Mouse (Mus musculus): ENCODE results near the gene Galc. TPM values are rescaled to one million over a fixed set of nuclear protein-coding genes. Genes with fewer than 3 reads are reported as not detected.

Galc gene
- polyA plus RNA-seq (2012; ENCODE audit: insufficient read depth, insufficient read length, missing spikeins), result 12.9 and 19.5 TPM in 2 replicates

DNA sequence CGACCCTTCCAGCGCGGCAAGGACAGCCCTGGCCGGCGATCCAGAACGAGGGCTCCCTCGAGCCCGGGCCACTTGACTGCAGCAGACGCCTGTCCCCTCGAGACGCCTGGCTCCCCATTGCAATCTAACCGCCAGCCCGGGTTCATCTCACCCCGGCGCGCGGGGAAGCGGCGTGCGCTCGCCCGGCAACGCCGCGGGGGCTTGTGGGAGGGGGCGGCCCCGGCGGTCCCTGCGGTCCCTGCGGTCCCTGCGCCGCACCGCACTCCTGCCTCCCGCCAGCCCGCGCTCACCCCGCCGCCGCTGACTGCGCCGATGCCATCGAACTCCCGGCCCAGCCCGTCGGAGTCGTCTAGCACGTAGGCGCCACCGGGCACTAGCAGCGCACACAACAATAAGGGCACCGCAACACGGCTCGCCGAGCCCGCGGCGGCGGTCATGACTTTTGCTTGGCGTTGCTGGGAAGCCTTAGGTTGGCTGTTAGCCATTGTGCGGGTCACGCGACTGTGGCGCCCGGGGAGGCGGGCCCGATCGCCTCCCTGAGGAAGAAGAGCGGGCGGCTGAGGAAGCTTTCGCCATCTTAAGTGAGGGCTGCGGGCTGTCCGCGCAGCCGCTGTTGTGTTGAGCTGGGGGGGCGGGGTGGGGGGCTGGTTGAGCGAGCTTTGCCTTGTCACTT is at the start of gene Galc:
TSS of gene Galc (minus strand) at position 615 of the 673 bp plus-strand sequence.
- Histone ChIP-seq H3K4me1 (ENCODE audit: control insufficient read depth, insufficient read depth, insufficient read length, low read length) (no peaks in the 10 kb centered on the region), H3K27ac (replicated peaks; ENCODE audit: low read depth, low read length) (peak within 1 kb of the TSS; percentile 78), H3K4me3 (ENCODE audit: insufficient read depth, low read depth, low read length) (peak within 1 kb of the TSS; percentile 93)

DNA sequence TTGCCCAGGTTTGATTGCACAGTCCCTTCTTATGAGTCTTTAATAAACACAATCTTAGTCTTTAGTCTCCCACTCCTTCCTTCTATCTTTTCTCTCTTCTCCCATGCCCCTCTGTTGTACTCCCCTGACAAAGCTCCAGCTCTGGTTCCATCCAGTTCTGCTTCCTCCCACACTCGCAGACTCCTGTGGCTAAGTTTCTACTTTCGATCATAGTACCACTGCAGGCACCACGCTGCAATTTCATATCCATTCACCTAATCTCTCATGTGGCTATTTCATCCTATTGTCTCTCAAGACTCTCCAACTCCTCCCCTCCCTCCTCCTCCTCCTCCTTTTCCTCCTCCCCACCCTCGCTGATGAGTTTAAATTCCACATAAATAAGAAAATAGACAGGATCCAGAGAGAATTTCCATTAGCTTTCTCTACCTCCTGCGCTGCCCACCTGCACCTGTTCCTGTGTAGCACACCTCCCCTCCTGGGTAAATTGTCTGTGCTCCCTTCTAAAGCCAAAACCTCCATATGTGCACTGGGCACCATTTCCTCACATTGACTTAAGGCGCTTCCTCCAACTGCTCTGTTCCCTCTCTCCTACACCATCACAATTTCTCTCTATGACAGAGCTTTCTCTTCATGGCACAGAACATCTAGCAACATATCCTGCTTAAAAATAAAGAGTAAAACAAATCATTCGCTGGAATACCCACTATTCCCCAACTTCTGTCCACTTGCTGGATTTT is 48.1 kb upstream of the Galc start:
- Histone ChIP-seq H3K4me1 (ENCODE audit: control insufficient read depth, insufficient read depth, insufficient read length, low read length) (no peaks in the 10 kb centered on the region), H3K27ac (replicated peaks; ENCODE audit: low read depth, low read length) (no peak overlapping the region), H3K4me3 (ENCODE audit: insufficient read depth, low read depth, low read length) (no peak overlapping the region)

DNA sequence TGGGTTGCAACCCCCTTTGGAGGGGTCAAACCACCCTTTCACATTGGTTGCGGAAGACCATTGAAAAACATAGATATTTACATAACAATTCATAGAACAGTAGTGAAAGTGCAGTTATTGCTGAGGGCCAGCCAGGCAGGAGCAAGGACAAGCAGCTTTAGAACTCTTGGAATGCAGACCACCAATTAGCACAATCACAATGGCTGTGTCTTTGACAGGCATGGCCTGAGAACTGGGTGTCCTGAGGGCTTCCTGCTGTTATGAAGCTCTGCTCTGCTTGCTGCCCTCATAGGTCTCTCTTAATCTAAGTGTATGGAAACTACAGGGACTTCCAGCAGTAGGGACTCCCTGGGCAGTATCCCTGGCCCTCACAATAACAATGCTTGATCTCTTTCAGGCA is 43.8 kb upstream of the Galc start:
- H3K4me3 ChIP-seq (ENCODE audit: insufficient read depth, low read depth, low read length), result no peak overlapping the region
- no peak overlapping the region for H3K27ac ChIP-seq (replicated peaks; ENCODE audit: low read depth, low read length)
- no peaks in the 10 kb centered on the region for H3K4me1 ChIP-seq (ENCODE audit: control insufficient read depth, insufficient read depth, insufficient read length, low read length)

DNA sequence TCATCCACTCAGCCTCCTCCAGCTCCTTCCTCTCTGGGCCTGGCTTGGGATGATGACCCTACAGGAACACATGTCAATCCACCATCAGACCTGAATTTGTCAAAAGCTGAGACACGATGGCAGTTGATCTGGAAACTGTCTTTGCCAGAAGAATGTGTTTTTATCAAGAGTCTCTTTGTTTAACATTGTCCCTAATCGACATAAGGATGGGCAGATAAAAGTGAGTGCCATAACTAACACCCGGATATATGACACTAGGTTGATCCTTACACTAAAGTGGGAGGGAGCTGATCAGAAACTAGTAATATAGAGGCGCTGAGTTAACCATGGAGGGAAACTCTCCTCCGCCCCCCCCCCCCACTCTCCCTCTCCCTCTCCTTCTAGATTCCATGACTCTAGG is 42.7 kb upstream of the Galc start:
- no peak overlapping the region for H3K4me3 ChIP-seq (ENCODE audit: insufficient read depth, low read depth, low read length)
- no peak overlapping the region for H3K27ac ChIP-seq (replicated peaks; ENCODE audit: low read depth, low read length)
- H3K4me1 ChIP-seq (ENCODE audit: control insufficient read depth, insufficient read depth, insufficient read length, low read length), result no peaks in the 10 kb centered on the region

DNA sequence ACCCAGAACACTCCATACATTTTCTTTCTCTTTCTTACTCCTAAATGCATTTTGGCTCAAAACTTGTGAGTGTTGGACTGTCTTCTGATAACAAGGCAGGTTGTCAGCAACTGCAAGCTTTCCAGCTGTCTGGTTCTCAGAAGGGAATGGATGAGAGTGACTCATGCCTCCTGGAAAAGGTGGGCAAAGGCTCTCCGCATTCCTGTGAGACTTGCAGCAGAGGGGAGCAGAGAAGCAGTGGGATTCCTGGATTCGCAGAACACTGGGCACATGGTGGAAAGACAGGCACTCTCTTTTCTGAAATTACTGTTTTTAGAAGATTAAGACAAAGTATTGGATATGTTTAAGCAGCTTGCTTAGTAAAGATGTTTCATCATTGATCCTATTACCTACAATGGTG is 35.0 kb upstream of the Galc start:
- Histone ChIP-seq H3K4me3 (ENCODE audit: insufficient read depth, low read depth, low read length) (no peak overlapping the region), H3K27ac (replicated peaks; ENCODE audit: low read depth, low read length) (no peak overlapping the region), H3K4me1 (ENCODE audit: control insufficient read depth, insufficient read depth, insufficient read length, low read length) (no peaks in the 10 kb centered on the region)

DNA sequence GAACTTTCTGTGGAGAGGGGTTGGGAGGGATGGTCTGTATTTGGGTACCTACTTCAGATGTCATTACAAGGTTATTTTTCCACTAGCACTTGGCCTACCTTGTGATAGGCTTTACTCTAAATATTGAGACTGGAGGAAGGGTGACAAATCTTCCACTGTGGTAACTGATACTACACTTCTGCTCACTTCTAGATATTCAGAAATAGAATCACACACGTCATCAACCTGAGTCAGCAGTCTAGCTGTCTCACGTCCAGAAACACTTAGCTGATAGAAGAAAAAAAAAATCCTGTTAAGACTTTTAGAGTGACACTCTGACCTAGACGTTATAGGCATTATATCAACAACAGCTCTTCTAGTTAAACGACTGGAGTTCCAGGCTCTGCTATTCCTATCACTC is 33.0 kb upstream of the Galc start:
- no peak overlapping the region for H3K27ac ChIP-seq (replicated peaks; ENCODE audit: low read depth, low read length)
- H3K4me1 ChIP-seq (ENCODE audit: control insufficient read depth, insufficient read depth, insufficient read length, low read length), result no peaks in the 10 kb centered on the region
- H3K4me3 ChIP-seq (ENCODE audit: insufficient read depth, low read depth, low read length), result no peak overlapping the region

DNA sequence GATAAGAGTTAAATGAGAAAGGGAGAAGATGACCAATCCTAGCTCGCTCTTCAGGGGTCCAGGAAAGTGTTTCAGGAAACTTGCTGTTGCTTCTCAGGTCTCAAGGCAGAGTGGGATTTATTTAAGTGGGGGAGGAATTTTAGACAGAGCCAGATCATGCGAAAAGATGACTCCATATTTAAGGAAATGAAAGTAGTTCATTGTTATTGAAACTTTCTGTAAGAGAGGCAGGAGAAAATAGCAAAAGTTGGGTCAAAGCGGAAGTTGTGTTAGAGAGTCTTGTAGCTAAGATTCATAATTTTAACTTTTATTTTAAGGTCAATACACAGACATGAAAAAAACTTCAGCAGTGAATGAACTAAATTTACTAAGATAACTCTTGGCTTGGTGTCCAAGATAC is 31.2 kb upstream of the Galc start:
- Histone ChIP-seq H3K4me1 (ENCODE audit: control insufficient read depth, insufficient read depth, insufficient read length, low read length) (no peaks in the 10 kb centered on the region), H3K4me3 (ENCODE audit: insufficient read depth, low read depth, low read length) (no peak overlapping the region), H3K27ac (replicated peaks; ENCODE audit: low read depth, low read length) (no peak overlapping the region)

DNA sequence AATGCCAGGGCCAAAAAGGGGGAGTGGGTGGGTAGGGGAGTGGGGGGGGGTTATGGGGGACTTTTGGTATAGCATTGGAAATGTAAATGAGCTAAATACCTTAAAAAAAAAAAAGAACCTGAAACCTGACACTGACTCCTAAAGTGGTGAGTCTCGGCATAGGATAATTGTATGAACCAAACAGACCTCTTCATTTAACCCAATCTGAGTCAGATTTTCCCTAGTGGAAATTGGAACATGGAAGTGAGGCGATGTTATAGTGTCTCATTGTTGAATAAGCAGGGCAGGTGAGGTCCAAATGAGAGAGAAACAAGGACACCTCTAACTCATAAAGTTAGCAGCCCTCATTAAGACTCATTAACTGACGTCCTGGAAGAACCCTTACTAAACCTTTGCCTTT is 25.2 kb upstream of the Galc start:
- H3K4me3 ChIP-seq (ENCODE audit: insufficient read depth, low read depth, low read length), result no peak overlapping the region

DNA sequence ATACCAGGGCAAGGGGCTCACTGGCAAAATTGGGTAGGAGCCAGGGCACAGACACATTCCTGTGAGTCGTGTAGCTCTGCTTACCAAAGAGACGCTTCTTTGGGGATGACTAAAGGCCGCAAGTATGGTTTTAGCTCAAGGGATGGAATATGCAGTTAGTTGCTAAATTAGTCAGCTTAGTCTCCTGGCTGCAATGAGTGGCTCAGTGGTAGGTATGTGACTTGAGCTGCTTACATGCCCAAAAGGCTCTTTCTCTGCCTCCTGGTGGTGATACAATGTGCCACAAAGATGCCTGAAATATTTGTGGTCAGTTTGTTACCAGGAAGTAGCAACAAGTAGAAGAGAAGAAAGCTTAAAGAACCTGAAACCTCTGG is 24.2 kb upstream of the Galc start:
- Histone ChIP-seq H3K4me3 (ENCODE audit: insufficient read depth, low read depth, low read length) (no peak overlapping the region), H3K4me1 (ENCODE audit: control insufficient read depth, insufficient read depth, insufficient read length, low read length) (no peaks in the 10 kb centered on the region), H3K27ac (replicated peaks; ENCODE audit: low read depth, low read length) (peak overlapping the region; percentile 83)

More for the DNA sequence above, 25.2 kb upstream of the Galc start:
- H3K27ac ChIP-seq (replicated peaks; ENCODE audit: low read depth, low read length), result no peak overlapping the region
- H3K4me1 ChIP-seq (ENCODE audit: control insufficient read depth, insufficient read depth, insufficient read length, low read length), result no peaks in the 10 kb centered on the region

DNA sequence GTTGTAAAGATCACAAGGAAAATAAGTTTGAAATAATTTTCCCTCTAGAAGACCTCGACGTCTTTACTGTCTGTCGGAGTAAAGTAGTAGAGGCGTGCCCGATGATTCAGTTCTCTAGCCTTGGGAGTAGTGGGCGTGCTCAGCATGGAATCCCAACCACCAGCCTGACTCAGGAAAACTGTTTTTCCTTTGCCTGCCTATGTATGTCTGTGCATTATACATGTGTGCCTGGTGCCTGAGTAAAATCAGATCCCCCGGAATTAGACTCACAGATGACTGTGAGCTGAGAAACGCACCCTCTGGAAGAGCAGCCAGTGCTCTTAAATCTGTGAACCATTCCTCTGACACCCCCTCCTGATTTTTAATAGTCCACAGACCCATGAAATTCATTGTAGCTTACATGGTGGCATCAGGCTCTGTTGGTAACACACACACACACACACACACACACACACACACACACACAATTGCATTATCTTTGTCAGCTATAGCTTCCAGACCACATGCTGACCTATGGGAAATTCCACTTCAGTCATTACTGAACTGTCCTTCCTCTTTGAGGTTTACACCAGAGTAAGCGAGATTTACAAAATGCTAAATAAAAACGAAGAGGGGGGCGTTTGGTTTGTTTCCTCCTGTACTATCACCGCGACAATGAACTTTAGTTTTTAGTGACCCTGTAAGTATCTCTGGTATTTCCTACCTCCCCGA is 23.7 kb upstream of the Galc start:
- no peak overlapping the region for H3K4me3 ChIP-seq (ENCODE audit: insufficient read depth, low read depth, low read length)
- H3K4me1 ChIP-seq (ENCODE audit: control insufficient read depth, insufficient read depth, insufficient read length, low read length), result no peaks in the 10 kb centered on the region
- peak overlapping the region; percentile 83 for H3K27ac ChIP-seq (replicated peaks; ENCODE audit: low read depth, low read length)

DNA sequence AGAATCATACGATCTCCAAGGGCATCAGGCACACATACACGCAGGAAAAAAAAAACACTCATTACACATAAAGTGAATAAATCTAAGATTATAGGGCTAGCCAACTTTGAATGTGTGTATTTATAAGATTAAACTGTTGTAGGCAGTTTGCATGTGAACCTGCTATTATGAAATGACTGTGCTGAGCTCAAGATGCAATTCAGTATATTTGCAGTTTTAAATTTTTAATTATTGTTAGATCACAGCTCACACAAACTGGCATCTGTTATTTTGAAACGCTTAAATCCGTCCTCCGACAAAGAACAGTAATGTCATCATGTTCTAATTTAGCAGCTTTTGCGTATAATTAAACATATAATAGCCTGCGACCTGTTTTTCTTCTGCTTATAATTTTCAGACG is 21.7 kb upstream of the Galc start:
- H3K27ac ChIP-seq (replicated peaks; ENCODE audit: low read depth, low read length), result no peak overlapping the region
- H3K4me1 ChIP-seq (ENCODE audit: control insufficient read depth, insufficient read depth, insufficient read length, low read length), result no peaks in the 10 kb centered on the region
- H3K4me3 ChIP-seq (ENCODE audit: insufficient read depth, low read depth, low read length), result no peak overlapping the region

DNA sequence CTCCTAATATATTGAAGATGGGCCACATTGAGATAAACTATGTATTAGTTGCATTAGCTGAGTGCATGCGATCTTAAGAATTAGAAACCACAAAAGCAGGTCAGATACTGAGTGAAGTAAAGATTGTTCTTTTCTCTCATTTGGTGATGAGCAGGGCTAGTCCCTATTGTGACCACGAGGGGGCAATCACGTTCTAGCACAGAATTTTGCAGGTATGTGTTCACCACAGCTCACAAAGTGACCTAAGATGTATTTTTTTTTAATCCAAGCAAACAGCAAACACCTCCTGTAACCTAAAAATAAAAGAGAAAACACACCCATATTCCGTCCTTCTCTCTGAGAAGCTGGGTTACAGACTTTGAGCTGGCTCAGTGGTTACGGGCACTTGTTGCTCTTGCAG is 21.3 kb upstream of the Galc start:
- no peak overlapping the region for H3K27ac ChIP-seq (replicated peaks; ENCODE audit: low read depth, low read length)
- H3K4me3 ChIP-seq (ENCODE audit: insufficient read depth, low read depth, low read length), result no peak overlapping the region
- H3K4me1 ChIP-seq (ENCODE audit: control insufficient read depth, insufficient read depth, insufficient read length, low read length), result no peaks in the 10 kb centered on the region

DNA sequence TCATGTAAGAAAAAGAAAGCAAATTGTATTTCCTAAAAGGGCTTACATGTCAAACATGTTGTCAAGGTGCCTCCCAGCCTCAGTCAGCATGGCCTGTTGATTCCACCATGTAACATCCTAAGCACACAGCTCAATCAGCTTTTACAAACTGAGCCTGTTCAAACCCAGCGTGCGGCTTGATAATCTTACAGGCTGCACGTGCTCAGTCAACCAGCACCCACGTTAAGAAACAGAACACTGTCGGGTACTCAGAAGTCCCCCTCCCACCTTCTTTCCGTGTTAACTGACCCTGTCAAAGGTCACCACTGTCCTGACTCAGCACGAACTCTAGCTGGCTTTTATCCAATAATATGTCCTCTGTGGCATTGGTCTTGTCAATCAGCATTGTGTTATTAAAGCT is 13.2 kb upstream of the Galc start:
- no peak overlapping the region for H3K27ac ChIP-seq (replicated peaks; ENCODE audit: low read depth, low read length)
- no peaks in the 10 kb centered on the region for H3K4me1 ChIP-seq (ENCODE audit: control insufficient read depth, insufficient read depth, insufficient read length, low read length)
- H3K4me3 ChIP-seq (ENCODE audit: insufficient read depth, low read depth, low read length), result no peak overlapping the region

DNA sequence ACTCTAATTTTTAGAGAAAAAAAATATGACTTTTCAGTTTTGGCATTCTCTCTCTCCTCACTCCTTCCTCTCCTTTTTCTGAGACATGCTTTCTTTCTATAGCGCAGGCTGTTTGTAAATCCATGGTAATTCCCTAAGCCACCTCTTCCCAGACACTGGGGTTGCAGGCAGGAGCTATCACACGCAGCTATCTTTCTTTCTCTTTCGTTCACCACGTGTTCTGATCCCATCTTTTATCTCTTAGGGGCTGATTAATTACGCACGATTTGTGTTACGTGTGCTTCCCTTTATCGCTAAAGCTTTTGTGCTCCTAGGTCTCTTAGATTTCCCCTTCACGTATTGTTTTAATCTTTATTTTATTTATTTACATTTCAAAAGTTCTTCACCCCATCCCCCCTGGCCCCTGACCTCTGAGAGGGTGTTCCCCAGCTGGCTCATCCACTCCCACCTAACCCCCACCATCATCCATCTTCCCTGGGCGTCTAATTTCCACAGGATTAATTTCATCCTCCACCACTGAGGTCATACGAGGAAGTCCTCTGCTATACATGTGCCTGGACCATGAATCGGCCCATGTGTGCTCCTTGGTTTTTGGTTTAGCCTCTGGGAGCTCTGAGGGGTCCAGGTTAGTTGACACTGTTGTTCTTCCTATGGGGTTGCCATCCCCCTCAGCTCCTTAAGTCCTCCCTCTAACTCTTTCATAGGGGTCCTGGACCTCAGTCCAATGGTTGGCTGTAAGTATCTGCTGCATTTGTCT is 11.7 kb upstream of the Galc start:
- Histone ChIP-seq H3K4me3 (ENCODE audit: insufficient read depth, low read depth, low read length) (no peak overlapping the region), H3K4me1 (ENCODE audit: control insufficient read depth, insufficient read depth, insufficient read length, low read length) (no peaks in the 10 kb centered on the region), H3K27ac (replicated peaks; ENCODE audit: low read depth, low read length) (no peak overlapping the region)

Data from brown adipose tissue, adult 24 weeks (tissue).